Mouse (Mus musculus) right cerebral cortex, postnatal 25 days (tissue): ENCODE measurements around the gene Gm9999.
"Not testable (repeated sequence)": the region's sequence is repeated elsewhere in the genome, so short reads cannot be mapped to it uniquely, and the experiment has no call there.

ENCODE experiments used
- DNase-seq: peaks from one replicate; pipeline ENCODE4 v3.0.0; 2022

The Gm9999 gene

DNA sequence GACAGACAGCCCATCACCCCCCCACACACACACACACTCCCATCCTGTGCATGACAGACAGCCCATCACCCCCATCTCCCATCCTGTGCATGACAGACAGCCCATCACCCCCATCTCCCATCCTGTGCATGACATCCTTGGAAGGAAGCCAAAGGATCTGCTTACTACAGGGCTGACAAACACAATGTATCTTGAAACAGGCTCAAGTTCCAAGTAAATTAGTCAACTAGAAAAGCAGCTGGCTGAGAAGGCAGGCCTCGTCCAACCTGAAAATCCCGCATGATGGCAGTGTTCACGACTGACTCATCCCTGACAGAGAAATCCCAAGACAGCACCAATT lies 17.2 kb downstream of the Gm9999 start:
- DNase-seq: no peak

- no peak for DNase-seq
These were observed 17.9 kb downstream of the Gm9999 start for GRCm38 (mm10) chr7:47001125-47001899.

- no peak for DNase-seq
These were observed 18.5 kb downstream of the Gm9999 start for GRCm38 (mm10) chr7:47001900-47002275.

DNA sequence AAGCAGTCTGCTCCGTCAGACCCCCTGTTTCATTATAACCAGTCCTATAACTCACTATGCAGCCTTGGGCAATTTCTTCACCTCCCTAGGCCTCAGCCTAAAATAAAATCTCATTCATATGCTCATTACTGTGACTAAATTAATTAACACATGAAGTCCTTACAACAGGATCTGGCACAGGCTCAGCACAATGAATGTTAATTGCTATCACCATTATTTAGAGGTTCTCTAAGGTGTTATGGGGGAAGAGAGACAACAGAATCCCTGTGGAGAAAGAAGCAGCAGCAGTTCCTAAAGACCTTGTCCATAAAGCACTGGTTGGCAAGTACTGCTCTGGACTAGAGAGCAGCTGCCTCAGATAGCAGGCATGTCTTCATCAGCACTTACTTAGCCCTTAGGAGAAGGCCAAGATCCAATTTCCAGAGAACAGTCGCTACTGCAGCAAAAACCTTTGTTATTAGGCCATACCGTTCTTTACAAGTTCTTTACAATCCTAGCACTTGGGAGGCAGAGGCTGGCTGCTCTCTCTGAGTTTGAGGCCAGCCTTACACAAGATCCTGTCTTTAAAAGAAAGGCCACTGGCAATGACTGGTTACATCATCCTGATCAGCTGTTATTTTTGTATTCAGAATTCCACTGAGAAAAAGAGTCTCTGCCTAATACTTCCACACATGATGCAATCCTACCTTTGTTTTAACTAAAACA lies 20.2 kb downstream of the Gm9999 start:
- no peak for DNase-seq

DNA sequence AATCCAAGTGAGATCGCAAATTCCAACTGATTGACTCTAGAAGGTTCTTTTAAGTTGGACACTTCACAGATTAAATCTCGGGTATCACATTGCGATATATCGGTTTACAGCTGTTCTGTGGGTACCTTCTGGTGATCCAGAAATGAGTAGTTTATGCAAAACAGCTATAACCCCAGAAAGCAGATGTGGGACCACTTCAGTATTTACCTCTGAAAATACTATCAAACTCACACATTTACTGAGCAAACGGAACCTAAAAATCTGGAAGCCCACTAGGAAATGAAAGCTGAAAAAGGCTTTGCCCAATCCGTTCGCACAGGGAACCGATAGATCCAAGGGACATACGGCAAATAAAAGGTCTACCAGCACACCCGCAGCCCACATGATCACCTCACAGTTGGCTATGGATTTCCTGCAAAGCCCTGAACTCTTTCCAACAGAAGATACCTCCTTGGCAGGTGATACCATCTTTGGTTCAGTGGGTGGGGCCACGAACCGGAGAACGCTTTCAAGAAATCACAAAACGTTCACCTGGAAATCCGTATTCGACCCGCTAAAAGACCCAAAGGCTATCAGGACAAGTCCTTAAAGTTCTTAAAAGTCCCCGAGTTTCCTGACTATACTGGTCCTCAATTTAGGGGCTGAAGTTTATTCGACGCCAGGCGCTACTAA lies 23.9 kb downstream of the Gm9999 start:
- no peak for DNase-seq

DNA sequence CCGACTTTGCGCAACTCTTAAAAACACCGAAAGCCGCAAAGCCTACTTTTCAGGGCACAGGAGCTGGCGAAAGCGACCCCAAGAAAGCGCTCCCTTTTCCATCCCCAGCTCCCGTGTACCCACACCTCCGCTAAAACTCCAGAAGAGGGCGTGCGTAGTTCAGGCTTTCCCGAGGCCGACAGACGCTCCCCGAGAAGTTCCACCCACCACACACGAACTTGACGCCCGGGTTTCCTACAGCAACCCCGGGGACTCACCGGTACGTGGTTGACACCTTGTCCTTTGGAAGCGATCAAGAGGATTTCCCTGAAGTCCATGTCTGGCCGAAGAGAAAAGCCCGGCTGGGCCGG lies 24.4 kb downstream of the Gm9999 start:
- no peak for DNase-seq

DNA sequence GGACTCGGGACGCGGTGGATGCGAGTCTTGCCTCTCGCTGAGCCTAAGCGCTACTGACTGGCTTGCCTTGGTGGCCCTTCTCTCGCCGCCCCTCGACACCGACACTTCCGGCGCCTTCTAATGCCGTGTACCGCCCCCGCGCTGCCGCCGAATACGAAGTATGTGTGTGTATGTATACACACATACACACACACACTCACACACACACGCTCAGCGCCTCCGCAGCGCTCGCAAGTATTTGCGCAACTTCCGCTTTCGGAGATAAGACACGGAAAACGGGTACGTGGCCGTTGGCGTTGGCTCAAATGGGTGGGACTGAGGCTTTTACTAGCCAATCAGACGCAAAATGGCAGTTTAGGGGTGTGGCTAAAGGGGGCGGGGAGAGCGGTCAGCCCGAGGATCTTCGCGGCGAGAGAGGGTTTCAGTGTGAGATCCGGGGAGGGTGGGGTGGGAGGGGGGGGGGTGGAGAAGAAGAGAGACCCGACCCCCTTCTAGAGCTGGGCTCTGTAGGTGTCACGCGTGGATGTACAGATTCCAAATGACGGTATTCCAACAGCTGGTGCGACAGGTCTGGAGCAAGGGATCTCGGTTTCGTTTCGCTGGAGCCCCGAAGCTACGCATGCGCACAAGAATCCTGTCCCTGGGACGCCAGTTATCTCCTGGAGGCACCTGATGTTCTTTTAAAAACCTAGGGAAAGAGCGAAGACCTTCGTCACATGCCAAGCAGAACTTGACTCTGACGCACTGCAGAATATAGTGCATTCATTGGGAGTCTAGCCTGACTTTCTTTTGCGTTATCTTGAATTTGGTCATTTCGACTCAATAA lies 25.0 kb downstream of the Gm9999 start, which contains the start of gene Spty2d1:
Gene Spty2d1 (minus strand): TSS at position 244 of the 826 bp plus-strand sequence.
- DNase-seq: peak; percentile 99

- DNase-seq: no peak
These were observed 29.9 kb downstream of the Gm9999 start for GRCm38 (mm10) chr7:47013131-47013767.

DNA sequence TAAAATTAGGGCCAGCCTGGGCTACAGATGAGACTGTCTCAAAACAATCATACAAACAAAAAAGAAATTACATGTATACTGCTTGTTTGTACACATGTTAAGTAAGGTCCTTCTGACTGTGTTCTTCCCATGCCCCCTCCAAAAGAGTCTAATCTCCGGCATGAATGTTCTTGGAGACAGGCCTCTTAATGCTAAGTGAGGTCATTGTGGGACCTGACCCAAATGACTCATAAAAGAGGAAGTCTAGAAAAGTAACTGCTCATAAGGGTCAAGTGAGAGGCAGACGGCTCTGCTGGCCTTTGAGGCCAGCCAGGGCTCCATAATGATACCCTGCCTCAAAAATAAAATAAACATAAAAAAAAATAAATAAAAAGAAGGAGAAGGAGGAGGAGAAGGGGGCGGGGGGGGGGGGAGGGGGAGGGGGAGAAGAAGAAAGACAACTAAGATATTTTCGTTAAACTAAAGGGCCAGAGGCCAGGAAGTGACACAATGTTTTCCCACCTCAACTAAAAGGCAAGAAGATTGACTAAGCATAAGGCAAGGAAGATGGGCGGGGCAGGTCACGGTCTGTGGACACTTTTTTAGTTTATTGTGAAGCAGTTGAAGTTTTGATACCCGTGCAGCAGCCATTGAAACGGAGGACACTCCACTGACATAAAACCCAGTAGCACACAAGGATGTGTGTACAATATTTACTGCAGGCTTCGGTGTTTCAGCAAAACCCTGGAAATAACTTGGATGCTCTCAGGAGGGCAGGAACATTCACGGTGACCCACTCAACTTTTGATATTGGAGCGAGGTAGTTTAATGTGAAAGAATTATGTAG lies 31.4 kb downstream of the Gm9999 start:
- no peak for DNase-seq

DNA sequence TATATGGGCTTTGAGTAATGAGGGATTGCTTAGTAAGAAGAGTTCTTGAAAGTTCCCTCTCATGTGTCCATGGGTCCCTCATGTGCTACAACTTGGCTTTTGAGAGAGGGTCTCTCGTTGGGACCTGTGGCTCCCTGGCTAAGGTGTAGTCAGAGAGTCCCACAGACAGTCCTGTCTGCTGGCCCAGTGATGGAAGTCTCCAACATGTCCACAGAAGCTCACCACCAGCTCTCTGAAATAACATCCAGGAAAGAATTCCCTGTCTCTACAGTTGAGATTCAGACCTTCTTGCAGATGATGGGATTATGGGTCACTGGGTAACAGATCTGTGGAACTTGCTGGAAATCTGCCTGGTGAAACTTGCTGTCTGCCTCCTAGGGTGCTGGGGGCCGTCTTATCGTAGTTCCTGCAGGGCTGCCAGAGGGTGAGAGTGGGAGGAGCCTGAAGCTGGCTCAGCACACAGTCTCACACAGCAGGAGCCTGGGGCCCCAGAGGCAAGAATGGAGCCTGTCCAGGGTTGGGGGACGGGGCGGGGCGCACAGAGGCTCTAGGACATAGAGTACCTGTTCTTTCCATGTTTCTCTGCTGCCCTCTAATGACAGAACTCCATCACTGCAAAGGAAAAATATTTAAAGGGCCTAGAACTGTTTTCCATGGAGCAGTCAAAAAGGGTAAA lies 32.1 kb downstream of the Gm9999 start:
- DNase-seq: peak; percentile 54

DNA sequence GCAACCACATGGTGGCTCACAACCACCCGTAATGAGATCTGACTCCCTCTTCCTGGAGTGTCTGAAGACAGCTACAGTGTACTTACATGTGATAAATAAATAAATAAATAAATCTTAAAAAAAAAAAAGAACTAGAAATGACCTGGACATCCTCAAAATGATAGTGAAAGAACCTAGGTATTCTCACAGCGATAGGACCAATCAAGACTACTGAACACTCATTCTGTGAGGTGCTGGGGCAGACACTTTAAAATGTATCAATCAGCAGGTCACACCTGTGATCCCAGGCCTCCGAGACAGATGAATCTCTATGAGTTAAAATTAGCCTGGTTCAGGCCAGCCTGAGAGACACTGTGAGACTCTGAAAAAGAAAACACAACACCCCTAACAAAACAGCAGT lies 33.2 kb downstream of the Gm9999 start:
- no peak for DNase-seq

DNA sequence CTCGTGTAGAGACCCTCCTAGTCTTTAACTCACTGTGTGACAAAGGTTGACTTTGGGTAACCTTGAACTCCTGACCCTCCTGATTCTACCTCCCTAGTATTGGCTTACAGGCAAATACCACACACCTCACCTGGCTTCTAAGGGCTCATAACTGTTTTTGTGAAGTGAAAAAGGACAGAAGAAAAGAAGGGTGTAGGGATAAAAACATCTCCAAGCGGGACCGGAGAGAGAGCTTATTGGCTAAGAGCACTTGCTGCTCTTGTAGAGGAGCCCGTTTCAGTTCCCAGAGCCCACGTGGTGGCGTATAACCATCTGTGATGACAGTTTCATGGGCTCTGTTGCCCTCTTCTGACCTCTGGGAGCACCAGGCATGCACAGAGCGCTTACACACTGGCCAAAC lies 33.8 kb downstream of the Gm9999 start:
- DNase-seq: no peak

- DNase-seq: peak; percentile 57
These were observed 36.3 kb downstream of the Gm9999 start for GRCm38 (mm10) chr7:47019641-47020040.

DNA sequence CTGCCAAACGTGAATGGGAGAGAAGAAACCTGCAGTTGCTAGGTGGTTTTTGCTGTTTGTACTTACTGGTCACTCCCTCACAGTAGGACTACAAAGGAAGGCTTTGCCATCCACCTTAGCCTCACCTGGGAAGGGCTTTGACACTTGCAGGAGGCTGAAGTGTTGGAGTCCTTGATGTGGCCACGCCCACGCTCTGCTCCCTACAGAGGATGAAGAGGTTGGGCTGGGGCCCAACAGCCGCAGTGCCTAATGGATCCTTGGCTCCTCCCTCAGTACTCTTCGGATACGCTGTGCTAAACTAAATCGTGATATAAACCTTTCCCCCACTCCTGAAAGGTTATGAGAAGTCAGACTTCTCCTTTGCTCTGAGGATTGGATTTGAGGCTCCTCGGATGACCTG lies 37.6 kb downstream of the Gm9999 start:
- DNase-seq: no peak

DNA sequence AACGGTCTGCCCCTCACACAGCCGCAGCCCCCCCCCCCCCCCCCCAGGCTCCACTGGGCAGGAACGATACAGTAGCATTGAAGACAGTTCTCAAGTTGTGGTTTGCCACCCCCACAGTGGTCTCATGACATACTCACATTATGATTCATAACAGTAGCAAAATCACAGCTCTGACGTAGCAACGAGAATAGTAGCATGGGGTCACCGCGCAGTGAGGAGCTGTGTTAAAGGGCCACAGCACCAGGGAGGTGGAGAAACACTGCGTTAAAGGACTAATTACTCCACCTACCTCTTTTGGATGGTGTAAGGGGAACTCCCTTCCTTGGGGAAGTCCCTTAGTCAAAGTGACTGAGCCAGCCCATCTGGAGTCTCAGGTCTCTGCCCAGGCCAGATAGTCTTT lies 39.1 kb downstream of the Gm9999 start:
- DNase-seq: no peak

- DNase-seq: peak; percentile 72
These were observed 40.1 kb downstream of the Gm9999 start for GRCm38 (mm10) chr7:47023530-47023929.

DNA sequence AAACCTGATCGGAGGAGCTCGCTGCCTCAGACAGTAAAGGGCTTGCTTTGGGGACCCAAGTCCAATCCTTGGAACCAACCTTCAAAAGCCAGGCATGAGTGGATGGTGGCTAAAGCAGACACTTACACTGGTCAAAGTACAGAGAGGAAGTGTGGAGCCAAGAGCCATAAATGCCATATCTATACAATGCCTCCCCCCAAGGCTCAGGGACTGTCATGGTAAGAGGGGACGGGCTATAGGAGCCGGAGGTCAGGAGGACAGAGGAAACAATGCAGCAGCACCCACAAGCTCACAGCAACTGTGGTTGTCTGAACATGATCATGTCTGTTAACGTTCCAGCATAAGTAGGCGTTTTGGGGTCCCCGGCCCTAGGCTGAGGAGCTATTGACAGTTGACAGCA lies 41.1 kb downstream of the Gm9999 start:
- DNase-seq: no peak

GRCm38 (mm10) chr7:47025429-47025828 lies 42.0 kb downstream of the Gm9999 start:
- no peak for DNase-seq

GRCm38 (mm10) chr7:47026899-47027298 lies 43.5 kb downstream of the Gm9999 start:
- not testable (repeated sequence) for DNase-seq

- no peak for DNase-seq
These were observed 44.1 kb downstream of the Gm9999 start for GRCm38 (mm10) chr7:47027520-47027919.

DNA sequence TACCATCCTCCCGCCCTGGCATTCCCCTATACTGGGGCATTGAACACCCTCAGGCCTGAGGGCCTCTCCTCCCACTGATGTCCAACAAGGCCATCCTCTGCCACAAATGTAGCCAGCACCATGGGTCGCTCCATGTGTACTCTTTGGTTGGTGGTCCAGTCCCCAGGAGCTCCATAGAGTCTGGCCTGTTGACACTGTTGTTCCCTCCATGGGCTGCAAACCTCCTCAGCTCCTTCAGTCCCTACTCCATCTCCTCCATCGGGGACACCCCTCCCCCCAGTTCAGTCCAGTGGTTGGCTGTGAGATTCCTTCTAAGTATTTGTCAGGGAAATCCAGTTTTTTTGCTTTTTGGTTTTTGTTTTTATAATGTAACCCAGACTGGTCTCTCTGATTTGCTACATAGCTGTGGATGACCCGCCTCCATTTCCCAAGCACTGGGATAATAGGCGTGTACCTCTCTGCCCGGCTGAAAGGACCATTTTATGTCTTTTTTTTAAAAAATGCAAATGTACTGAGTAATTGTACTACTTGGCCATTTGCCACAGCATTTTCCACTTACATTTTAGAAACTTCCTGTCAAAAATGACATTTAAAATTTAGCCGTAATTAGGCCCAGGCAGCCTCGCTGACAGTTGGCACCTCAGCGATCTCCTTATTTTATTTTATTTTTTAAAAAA lies 47.3 kb downstream of the Gm9999 start:
- DNase-seq: no peak
